Mouse (Mus musculus): ENCODE data around the gene Myadm. TPM values are rescaled to one million over a fixed set of nuclear protein-coding genes. Genes with fewer than 3 reads are reported as not detected.
A peak's percentile ranks its signal among the peaks of the same experiment; 100 is the strongest.

Myadm gene
- polyA plus RNA-seq, 1 experiment from 2014 or later, result 37.7 TPM

DNA sequence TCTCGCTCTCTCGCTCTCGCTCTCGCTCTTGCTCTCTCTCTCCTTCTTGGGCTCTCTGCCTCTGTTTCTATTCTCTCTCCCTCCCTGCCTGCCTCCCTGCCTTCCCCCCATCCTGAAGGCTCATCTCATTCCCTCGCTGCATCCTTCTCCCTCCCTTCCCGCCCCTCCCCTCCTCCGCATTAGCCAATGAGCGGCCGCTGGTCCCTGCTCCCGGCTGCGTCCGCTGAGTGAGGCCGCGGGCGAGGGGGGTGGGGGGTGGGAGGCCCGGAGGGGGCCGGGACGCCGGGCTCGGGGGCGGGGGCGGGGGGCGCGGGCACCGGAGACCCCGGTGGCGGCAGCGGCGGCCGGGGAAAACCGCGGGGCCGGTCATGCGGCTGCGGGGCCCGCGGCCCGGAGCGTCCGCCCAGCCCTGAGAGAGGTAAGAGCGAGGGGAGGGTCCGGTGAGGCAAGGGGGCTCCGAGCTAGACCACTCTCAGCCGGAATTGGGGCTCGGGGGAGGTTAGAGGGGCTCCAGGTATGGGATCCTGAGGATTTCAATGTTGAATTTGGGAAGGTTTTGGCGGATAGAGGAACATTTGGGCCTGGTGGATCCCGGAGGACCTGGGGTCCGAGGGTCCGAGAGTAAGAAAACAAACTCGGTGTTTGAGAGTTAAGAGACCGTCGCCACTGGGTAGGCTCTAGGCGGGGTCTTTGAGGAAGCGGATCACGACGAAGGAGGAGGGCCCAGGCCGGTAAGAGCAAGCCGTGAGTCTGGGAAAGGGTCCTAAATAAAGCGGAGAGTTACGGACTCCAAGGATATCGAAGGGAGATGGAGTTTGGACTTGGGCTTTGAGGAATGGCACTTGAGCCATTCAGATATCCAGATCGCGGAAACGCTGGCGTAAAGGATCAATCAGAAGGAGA is 44.0 kb downstream of the Myadm start, which contains the start of gene Cacng7:
Gene Cacng7, plus strand, starts transcription at position 337 of the 903 bp plus-strand sequence.
- H3K36me3 ChIP-seq, result peaks cover 9% of the 10 kb centered on the region; the same call in 1 of the 2 replicates
- peak; percentile 85 for DNase-seq (ENCODE audit: low spot score)
- under 1% methylated on average over 63 of the region's 65 CpGs for WGBS

DNA sequence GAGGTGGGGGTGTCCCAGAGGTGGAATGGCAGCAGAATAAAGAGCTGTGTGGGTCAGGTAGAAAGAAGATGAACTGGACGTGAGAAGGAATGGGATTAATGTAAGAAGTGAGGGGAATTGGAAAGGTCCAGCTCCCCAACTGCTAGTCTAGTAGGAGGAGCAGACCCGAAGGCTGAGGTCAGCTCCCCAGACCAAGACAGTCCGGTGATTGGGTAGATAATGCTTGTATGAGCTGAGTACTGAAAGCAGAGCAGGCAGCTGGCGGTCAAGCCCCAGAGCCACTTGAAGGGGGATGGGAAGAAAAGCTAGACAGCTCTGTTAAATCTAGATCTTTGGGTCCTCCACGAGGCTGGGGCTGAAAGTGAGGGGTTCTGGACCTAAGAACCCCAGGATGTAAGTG is 44.7 kb downstream of the Myadm start:
- peak overlapping the region; percentile 97 for H3K27ac ChIP-seq

More for the DNA sequence above, 44.0 kb downstream of the Myadm start, which contains the start of gene Cacng7:
- Histone ChIP-seq H3K9me3 (0 out of 2 replicates have a peak, but pooled peaks cover 2% of the 10 kb centered on the region), H3K27ac (peak within 1 kb of the TSS; percentile 97), H3K4me3 (peak within 1 kb of the TSS; percentile 77), H3K4me1 (replicated peaks) (peaks cover 43% of the 10 kb centered on the region), H3K27me3 (ENCODE audit: insufficient read depth, poor library complexity, severe bottlenecking) (peaks cover 21% of the 10 kb centered on the region)

DNA sequence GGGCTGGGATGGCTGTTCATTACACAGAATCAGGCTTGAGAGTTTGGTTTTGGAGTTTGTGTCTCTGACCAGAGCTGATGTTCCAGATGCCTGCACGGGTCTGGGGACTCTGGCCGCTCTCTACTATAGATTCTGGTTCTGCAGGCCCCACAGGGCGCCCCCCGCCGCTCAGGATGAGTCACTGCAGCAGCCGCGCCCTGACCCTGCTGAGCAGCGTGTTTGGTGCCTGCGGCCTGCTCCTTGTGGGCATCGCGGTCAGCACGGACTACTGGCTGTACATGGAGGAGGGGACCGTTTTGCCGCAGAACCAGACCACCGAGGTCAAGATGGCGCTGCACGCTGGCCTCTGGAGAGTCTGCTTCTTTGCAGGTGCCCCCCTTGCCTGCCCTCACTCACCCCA is 47.5 kb downstream of the Myadm start:
- DNase-seq (ENCODE audit: low spot score), result peak; percentile 6
- Histone ChIP-seq H3K4me1 (replicated peaks) (peaks cover 27% of the 10 kb centered on the region), H3K36me3 (peaks cover 41% of the 10 kb centered on the region), H3K27ac (no peak overlapping the region), H3K9me3 (0 out of 2 replicates have a peak, but pooled peaks cover 2% of the 10 kb centered on the region), H3K4me3 (no peak overlapping the region), H3K27me3 (ENCODE audit: insufficient read depth, poor library complexity, severe bottlenecking) (no peaks in the 10 kb centered on the region; the same call in 1 of the 2 replicates)
- WGBS, result 64% methylated on average over 17 of the region's 17 CpGs

More for the DNA sequence above, 44.7 kb downstream of the Myadm start:
- peak overlapping the region; percentile 77 for H3K4me3 ChIP-seq
- 0 out of 2 replicates have a peak, but pooled peaks cover 2% of the 10 kb centered on the region for H3K9me3 ChIP-seq
- 7% methylated on average over 5 of the region's 5 CpGs for WGBS
- peaks cover 21% of the 10 kb centered on the region for H3K27me3 ChIP-seq (ENCODE audit: insufficient read depth, poor library complexity, severe bottlenecking)
- DNase-seq (ENCODE audit: low spot score), result no peak
- peaks cover 43% of the 10 kb centered on the region for H3K4me1 ChIP-seq (replicated peaks)
- H3K36me3 ChIP-seq, result peaks cover 16% of the 10 kb centered on the region

DNA sequence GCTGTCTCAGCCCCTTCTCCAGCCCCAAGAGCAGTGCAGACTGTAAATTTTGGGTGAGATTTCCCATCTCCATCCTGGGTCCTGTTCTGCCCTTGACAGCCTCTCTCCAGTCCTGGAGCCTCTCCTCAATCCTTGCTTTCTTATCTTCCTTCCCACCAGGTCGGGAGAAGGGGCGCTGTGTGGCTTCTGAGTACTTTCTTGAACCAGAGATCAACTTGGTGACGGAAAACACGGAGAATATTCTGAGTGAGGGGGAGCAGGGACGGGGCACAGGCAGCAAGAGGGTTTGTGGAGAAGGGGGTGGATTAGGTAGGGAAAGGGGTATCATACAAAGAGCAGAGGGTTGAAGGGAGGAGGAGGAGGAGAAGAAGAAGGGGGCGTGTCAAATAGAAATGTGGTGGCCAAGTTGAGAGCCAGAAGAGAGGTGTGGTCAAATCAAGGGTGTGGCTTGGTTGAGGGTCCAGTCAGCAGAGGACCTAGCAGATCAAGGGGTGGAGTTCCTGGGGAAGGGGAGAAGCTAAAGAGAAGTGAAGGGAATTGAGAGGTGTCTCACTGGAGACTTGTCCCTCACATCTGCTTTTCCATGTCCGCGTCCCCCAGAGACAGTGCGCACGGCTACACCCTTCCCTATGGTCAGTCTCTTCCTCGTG is 49.5 kb downstream of the Myadm start:
- no peak for DNase-seq (ENCODE audit: low spot score)
- Histone ChIP-seq H3K4me1 (replicated peaks) (peaks cover 10% of the 10 kb centered on the region), H3K27ac (no peak overlapping the region), H3K4me3 (no peak overlapping the region), H3K27me3 (ENCODE audit: insufficient read depth, poor library complexity, severe bottlenecking) (no peaks in the 10 kb centered on the region), H3K9me3 (no peaks in the 10 kb centered on the region), H3K36me3 (peaks cover 61% of the 10 kb centered on the region)
- WGBS, result 84% methylated on average over 11 of the region's 11 CpGs

DNA sequence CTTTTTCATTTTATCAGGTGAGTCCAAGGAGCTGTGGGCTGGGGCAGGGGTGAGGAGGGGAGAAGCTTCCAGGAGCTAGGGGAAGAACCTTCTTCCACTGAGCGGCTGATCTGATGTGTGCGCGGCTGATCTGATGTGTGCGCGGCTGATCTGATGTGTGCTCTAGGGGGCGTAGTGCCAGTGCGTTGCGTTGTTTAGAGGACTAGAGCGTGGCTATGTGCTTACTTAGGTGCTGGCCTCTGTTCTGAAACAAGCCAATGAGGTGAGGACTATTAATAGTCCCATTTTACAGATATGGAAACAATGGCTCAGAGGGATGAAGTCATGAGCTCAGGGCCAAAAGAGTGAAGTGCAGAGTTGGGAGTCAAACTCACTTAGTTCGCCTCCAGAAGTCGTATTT is 50.1 kb downstream of the Myadm start:
- H3K36me3 ChIP-seq, result peaks cover 66% of the 10 kb centered on the region
- H3K9me3 ChIP-seq, result no peaks in the 10 kb centered on the region
- WGBS, result 90% methylated on average over 11 of the region's 11 CpGs
- no peak for DNase-seq (ENCODE audit: low spot score)
- no peak overlapping the region for H3K27ac ChIP-seq
- peaks cover 4% of the 10 kb centered on the region for H3K4me1 ChIP-seq (replicated peaks)
- H3K27me3 ChIP-seq (ENCODE audit: insufficient read depth, poor library complexity, severe bottlenecking), result no peaks in the 10 kb centered on the region
- H3K4me3 ChIP-seq, result no peak overlapping the region

DNA sequence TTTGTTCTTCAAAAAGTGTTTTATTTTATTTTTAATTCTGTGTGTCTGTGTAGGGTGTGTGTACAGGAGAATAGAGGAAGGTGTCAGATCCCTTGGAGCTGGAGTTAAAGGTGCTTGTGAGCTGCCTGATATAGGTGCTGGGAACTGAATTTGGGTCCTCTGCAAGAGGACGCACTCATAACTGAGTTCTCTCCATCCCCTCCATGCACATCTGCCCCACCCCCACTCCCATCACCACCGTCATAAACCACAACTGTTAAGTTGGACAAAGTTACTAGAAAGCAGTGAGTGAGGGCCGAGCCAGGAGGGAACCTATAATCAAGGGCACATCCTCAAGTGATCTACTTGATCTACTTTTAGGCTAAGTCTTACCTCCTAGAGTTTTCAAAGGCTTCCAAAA is 55.0 kb downstream of the Myadm start:
- no peak for DNase-seq (ENCODE audit: low spot score)
- Histone ChIP-seq H3K4me1 (replicated peaks) (peaks cover 9% of the 10 kb centered on the region; the same call in 1 of the 2 replicates), H3K9me3 (no peaks in the 10 kb centered on the region), H3K27ac (no peak overlapping the region), H3K27me3 (ENCODE audit: insufficient read depth, poor library complexity, severe bottlenecking) (no peaks in the 10 kb centered on the region), H3K4me3 (no peak overlapping the region), H3K36me3 (peaks cover 93% of the 10 kb centered on the region)
- 91% methylated on average over 3 of the region's 3 CpGs for WGBS

DNA sequence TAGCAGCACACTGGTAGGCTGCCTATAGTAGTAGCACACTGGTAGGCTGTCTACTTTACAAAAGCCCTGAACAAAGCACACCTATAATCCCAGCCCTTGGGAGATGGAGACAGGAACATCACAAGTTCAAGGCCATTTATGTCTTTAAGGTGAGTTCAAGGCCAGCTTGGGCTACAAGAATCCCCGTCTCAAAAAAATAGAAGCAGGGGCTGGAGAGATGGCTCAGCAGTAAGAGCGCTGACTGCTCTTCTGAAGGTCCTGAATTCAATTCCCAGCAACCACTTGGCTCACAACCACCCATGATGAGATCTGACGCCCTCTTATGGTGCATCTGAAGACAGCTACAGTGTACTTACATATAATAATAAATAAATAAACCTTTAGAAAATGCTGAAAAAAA is 56.4 kb downstream of the Myadm start:
- H3K27me3 ChIP-seq (ENCODE audit: insufficient read depth, poor library complexity, severe bottlenecking), result no peaks in the 10 kb centered on the region
- H3K9me3 ChIP-seq, result no peaks in the 10 kb centered on the region
- no peak for DNase-seq (ENCODE audit: low spot score)
- no peak overlapping the region for H3K4me3 ChIP-seq
- peaks cover 9% of the 10 kb centered on the region; the same call in 1 of the 2 replicates for H3K4me1 ChIP-seq (replicated peaks)
- H3K36me3 ChIP-seq, result peaks cover 94% of the 10 kb centered on the region
- no peak overlapping the region for H3K27ac ChIP-seq
- WGBS, result 93% methylated on average over 3 of the region's 3 CpGs

DNA sequence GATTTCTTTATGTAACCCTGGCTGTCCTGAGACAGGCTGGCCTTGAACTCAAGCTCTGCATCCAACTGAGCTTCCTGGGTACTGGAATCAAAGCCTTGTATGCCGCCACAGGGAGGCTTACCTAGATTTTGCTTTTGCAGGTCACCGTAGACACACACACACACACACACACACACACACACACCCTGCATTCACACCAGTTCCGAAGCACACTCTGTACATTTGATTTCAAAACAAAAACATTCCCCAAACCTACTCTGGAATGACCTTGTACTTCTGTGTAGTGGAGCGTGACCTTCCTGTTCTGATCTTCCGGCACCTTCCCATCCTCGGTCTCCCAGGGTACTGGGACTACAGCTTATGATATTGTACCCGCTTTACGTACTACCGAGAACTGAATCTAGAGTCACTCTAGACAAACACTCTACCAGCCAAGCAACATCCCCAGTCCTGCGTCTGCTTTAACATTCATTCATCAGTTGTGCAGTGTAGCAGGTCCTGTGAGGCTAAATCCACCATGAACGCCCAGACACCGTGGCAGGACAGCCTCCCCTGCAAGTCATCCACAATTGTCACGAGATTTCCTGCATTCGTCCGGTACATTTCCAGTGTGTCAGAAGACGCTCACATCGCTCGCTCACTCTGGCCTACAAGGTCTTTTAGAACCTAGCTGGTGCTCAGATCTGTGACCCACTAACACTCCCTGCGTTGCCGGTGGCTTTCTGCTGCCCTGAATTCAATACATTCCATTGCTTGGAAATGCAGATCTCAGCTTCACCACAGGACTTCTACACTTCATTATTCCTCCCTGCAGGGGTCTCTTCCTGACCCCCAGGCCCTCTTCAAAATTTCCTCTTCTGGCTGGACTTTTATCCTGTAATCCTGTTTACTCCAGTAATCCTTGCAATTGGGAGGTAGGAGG is 58.7 kb downstream of the Myadm start:
- H3K4me1 ChIP-seq (replicated peaks), result peaks cover 9% of the 10 kb centered on the region; the same call in 1 of the 2 replicates
- H3K36me3 ChIP-seq, result peaks cover 90% of the 10 kb centered on the region
- WGBS, result 37% methylated on average over 20 of the region's 20 CpGs
- no peak overlapping the region for H3K27ac ChIP-seq
- H3K27me3 ChIP-seq (ENCODE audit: insufficient read depth, poor library complexity, severe bottlenecking), result no peaks in the 10 kb centered on the region
- no peak for DNase-seq (ENCODE audit: low spot score)
- H3K4me3 ChIP-seq, result no peak overlapping the region
- H3K9me3 ChIP-seq, result no peaks in the 10 kb centered on the region

DNA sequence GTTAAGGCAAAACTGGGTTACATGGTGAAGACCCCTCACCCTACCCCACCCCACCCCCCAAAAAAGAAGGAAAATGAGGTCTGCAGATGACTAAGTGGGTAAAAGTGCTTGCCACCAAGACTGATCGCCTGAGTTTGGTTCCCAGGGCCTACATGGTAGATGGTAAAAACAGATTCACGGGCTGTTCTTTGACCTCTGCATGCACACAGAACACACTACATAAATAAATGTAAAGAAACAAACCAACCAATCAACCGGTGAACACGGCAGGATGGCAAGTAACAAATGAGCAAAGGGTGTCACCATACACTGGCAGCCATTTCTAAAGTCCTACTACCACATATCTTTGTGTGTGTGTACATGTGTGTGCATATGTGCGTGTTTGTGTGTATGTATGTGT is 59.4 kb downstream of the Myadm start:
- peaks cover 88% of the 10 kb centered on the region for H3K36me3 ChIP-seq
- H3K27ac ChIP-seq, result no peak overlapping the region
- no peaks in the 10 kb centered on the region for H3K27me3 ChIP-seq (ENCODE audit: insufficient read depth, poor library complexity, severe bottlenecking)
- no peak for DNase-seq (ENCODE audit: low spot score)
- WGBS, result 61% methylated on average over 5 of the region's 5 CpGs
- H3K4me3 ChIP-seq, result no peak overlapping the region
- peaks cover 9% of the 10 kb centered on the region; the same call in 1 of the 2 replicates for H3K4me1 ChIP-seq (replicated peaks)
- H3K9me3 ChIP-seq, result no peaks in the 10 kb centered on the region

DNA sequence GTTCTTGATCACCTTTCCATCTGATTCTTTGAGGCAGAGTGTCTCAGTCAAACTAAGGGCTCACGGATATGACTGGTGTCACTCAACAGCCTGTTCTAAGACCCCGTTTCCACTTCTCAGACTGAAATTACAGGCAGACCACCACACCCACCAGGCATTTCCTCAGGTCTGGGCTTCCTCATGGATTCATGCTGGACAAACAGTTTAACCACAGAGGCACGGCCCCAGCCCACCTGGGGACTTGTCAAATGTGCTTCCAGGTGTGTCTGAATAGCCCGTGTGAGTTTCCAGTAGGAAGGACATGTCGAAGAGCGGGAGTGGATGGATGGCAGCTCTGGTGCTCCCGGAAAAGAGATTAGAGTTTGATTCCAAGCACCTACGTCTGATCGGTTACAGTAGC is 60.9 kb downstream of the Myadm start:
- Histone ChIP-seq H3K36me3 (peaks cover 82% of the 10 kb centered on the region), H3K27ac (no peak overlapping the region), H3K4me1 (replicated peaks) (peaks cover 9% of the 10 kb centered on the region; the same call in 1 of the 2 replicates), H3K27me3 (ENCODE audit: insufficient read depth, poor library complexity, severe bottlenecking) (no peaks in the 10 kb centered on the region), H3K9me3 (no peaks in the 10 kb centered on the region), H3K4me3 (no peak overlapping the region)
- WGBS, result 93% methylated on average over 9 of the region's 9 CpGs
- no peak for DNase-seq (ENCODE audit: low spot score)

Measured in hindbrain, embryonic 10.5 days (tissue).